Mouse (Mus musculus) liver, embryonic 13.5 days (tissue): Measurements from ENCODE around the gene Cldn11. TPM values are rescaled to one million over a fixed set of nuclear protein-coding genes. Genes with fewer than 3 reads are reported as not detected.
"Not testable (repeated sequence)": the region's sequence is repeated elsewhere in the genome, so short reads cannot be mapped to it uniquely, and the experiment has no call there.

Source experiments
- ATAC-seq: fragments of 200-750 bp; cut with Nextera tagmentation; 2 replicates; pipeline ENCODE4 v1.8.0; 2017; ENCODE audit warnings: low read depth, mild to moderate bottlenecking, moderate number of reproducible peaks, moderate library complexity
- DNase-seq: peaks from one replicate; pipeline ENCODE4 v3.0.0; 2022
- H3K27ac ChIP-seq: fragments of 300-500 bp; sonication (generic); 2 replicates; pipeline ENCODE4 v1.5.1; 2015; ENCODE audit warnings: moderate library complexity, mild to moderate bottlenecking, inconsistent platforms
- H3K27me3 ChIP-seq: fragments of 300-500 bp; sonication (generic); 2 replicates; pipeline ENCODE4 v1.6.1; 2015; ENCODE audit warnings: mild to moderate bottlenecking, inconsistent platforms
- H3K36me3 ChIP-seq: fragments of 300-500 bp; sonication (generic); 2 replicates; pipeline ENCODE4 v1.6.1; 2015; ENCODE audit warnings: mild to moderate bottlenecking, inconsistent platforms
- H3K4me1 ChIP-seq: fragments of 300-500 bp; sonication (generic); replicated peaks from 2 replicates; pipeline ENCODE4 v1.6.1; 2015; ENCODE audit warnings: inconsistent platforms
- H3K4me2 ChIP-seq: fragments of 300-500 bp; sonication (generic); 2 replicates; pipeline ENCODE4 v1.6.1; 2015; ENCODE audit warnings: inconsistent platforms, mild to moderate bottlenecking, moderate library complexity
- H3K4me3 ChIP-seq: fragments of 300-500 bp; sonication (generic); replicated peaks from 2 replicates; pipeline ENCODE4 v1.5.1; 2015; ENCODE audit warnings: mild to moderate bottlenecking, inconsistent platforms
- H3K9ac ChIP-seq: fragments of 300-500 bp; sonication (generic); 2 replicates; pipeline ENCODE4 v1.6.1; 2015; ENCODE audit warnings: mild to moderate bottlenecking, inconsistent platforms
- H3K9me3 ChIP-seq: fragments of 300-500 bp; sonication (generic); replicated peaks from 2 replicates; pipeline ENCODE4 v1.6.1; 2016; ENCODE audit warnings: inconsistent platforms
- WGBS: fragments of 180-500 bp; shearing (Covaris S2); methylation state at CpG from one replicate; pipeline ENCODE4 v1.1.7; 2015; ENCODE audit not compliant: insufficient replicate concordance; 5-methylcytosine and 5-hydroxymethylcytosine counted together
- polyA plus RNA-seq: library from polyadenylated mRNA; unstranded; fragments of >200 nt; fragmentation: Nextera tagmentation; extraction: Ambion mirVana; gene quantifications from 2 replicates; pipeline ENCODE4 v1.2.1, GENCODE M21; 2015

The Cldn11 gene
- polyA plus RNA-seq, 1 experiment from 2014 or later, result 0.12 TPM

GRCm38 (mm10) chr3:31134246-31134645 lies 15.5 kb upstream of the Cldn11 start:
- H3K36me3 ChIP-seq, result no peaks in the 10 kb centered on the region
- no peaks in the 10 kb centered on the region for H3K27me3 ChIP-seq
- WGBS, result 34% methylated on average over 8 of the region's 8 CpGs
- H3K9ac ChIP-seq, result 0 out of 2 replicates have a peak overlapping the region, but pooled peaks have one; percentile 4
- H3K27ac ChIP-seq, result peak overlapping the region; percentile 57
- peaks cover 31% of the 10 kb centered on the region for H3K4me1 ChIP-seq
- no peak overlapping the region for H3K4me3 ChIP-seq
- peak; percentile 97 for ATAC-seq
- peak; percentile 69 for DNase-seq
- peak overlapping the region; percentile 50 for H3K4me2 ChIP-seq
- H3K9me3 ChIP-seq, result no peaks in the 10 kb centered on the region

GRCm38 (mm10) chr3:31134696-31135095 lies 15.0 kb upstream of the Cldn11 start:
- 46% methylated on average over 7 of the region's 7 CpGs for WGBS
- H3K27ac ChIP-seq, result peak overlapping the region; percentile 57
- H3K9me3 ChIP-seq, result no peaks in the 10 kb centered on the region
- 0 out of 2 replicates have a peak overlapping the region, but pooled peaks have one; percentile 4 for H3K9ac ChIP-seq
- DNase-seq (no peak), ATAC-seq (0 out of 2 replicates have a peak, but pooled peaks have one; percentile 9)
- peaks cover 31% of the 10 kb centered on the region for H3K4me1 ChIP-seq
- no peak overlapping the region for H3K4me3 ChIP-seq
- peak overlapping the region; percentile 50 for H3K4me2 ChIP-seq
- H3K36me3 ChIP-seq, result no peaks in the 10 kb centered on the region
- H3K27me3 ChIP-seq, result no peaks in the 10 kb centered on the region

- ATAC-seq, H3K36me3 ChIP-seq, DNase-seq, H3K4me2 ChIP-seq, H3K9me3 ChIP-seq, H3K27me3 ChIP-seq, H3K9ac ChIP-seq, H3K4me3 ChIP-seq, H3K27ac ChIP-seq: not testable (repeated sequence)
- H3K4me1 ChIP-seq, result peaks cover 31% of the 10 kb centered on the region
- WGBS, result 54% methylated on average over 4 of the region's 4 CpGs
These were observed 13.1 kb upstream of the Cldn11 start for GRCm38 (mm10) chr3:31136591-31136990.

GRCm38 (mm10) chr3:31138454-31139424 lies 11.0 kb upstream of the Cldn11 start:
- Histone ChIP-seq H3K27me3 (no peaks in the 10 kb centered on the region), H3K9me3 (no peaks in the 10 kb centered on the region), H3K4me3 (no peak overlapping the region), H3K4me2 (no peak overlapping the region), H3K27ac (no peak overlapping the region), H3K36me3 (no peaks in the 10 kb centered on the region), H3K9ac (no peak overlapping the region), H3K4me1 (peaks cover 25% of the 10 kb centered on the region)
- 49% methylated on average over 13 of the region's 13 CpGs for WGBS
- no peak for ATAC-seq
- DNase-seq, result peak; percentile 48

GRCm38 (mm10) chr3:31141621-31142020 lies 8.1 kb upstream of the Cldn11 start:
- Histone ChIP-seq H3K36me3 (no peaks in the 10 kb centered on the region), H3K9ac (no peak overlapping the region), H3K27ac (no peak overlapping the region), H3K4me3 (no peak overlapping the region), H3K4me2 (no peak overlapping the region), H3K9me3 (no peaks in the 10 kb centered on the region), H3K4me1 (peaks cover 3% of the 10 kb centered on the region; the same call in 1 of the 2 replicates), H3K27me3 (no peaks in the 10 kb centered on the region; the same call in 1 of the 2 replicates)
- WGBS, result 69% methylated on average over 4 of the region's 4 CpGs
- ATAC-seq (no peak), DNase-seq (no peak)

GRCm38 (mm10) chr3:31145222-31145621 lies 4.5 kb upstream of the Cldn11 start:
- DNase-seq, H3K9ac ChIP-seq, H3K9me3 ChIP-seq, H3K4me3 ChIP-seq, H3K36me3 ChIP-seq, H3K4me1 ChIP-seq, H3K27ac ChIP-seq, ATAC-seq: not testable (repeated sequence)
- H3K4me2 ChIP-seq, result peak overlapping the region; percentile 31; the same call in 1 of the 2 replicates
- 69% methylated on average over 11 of the region's 11 CpGs for WGBS
- H3K27me3 ChIP-seq, result peaks cover 26% of the 10 kb centered on the region

GRCm38 (mm10) chr3:31145641-31146290 lies 4.0 kb upstream of the Cldn11 start:
- peak; percentile 82 for ATAC-seq
- H3K27me3 ChIP-seq, result peaks cover 32% of the 10 kb centered on the region
- no peak overlapping the region for H3K27ac ChIP-seq
- DNase-seq, result peak; percentile 25
- 11% methylated on average over 14 of the region's 14 CpGs for WGBS
- no peak overlapping the region for H3K4me3 ChIP-seq
- no peak overlapping the region for H3K9ac ChIP-seq
- H3K4me2 ChIP-seq, result peak overlapping the region; percentile 31
- peaks cover 9% of the 10 kb centered on the region for H3K4me1 ChIP-seq
- no peaks in the 10 kb centered on the region for H3K9me3 ChIP-seq
- H3K36me3 ChIP-seq, result no peaks in the 10 kb centered on the region

GRCm38 (mm10) chr3:31148595-31148994 lies 1.1 kb upstream of the Cldn11 start:
- DNase-seq, result no peak
- Histone ChIP-seq H3K4me2 (no peak overlapping the region), H3K36me3 (no peaks in the 10 kb centered on the region), H3K4me1 (peaks cover 9% of the 10 kb centered on the region), H3K9ac (no peak overlapping the region), H3K27me3 (peaks cover 39% of the 10 kb centered on the region), H3K4me3 (no peak overlapping the region), H3K9me3 (no peaks in the 10 kb centered on the region), H3K27ac (no peak overlapping the region)
- WGBS, result 53% methylated on average over 7 of the region's 7 CpGs
- ATAC-seq, result no peak

GRCm38 (mm10) chr3:31152108-31152507 lies 2.4 kb downstream of the Cldn11 start:
- H3K4me1 ChIP-seq, result peaks cover 6% of the 10 kb centered on the region
- 49% methylated on average over 6 of the region's 6 CpGs for WGBS
- H3K4me2 ChIP-seq, result no peak overlapping the region
- H3K9me3 ChIP-seq, result no peaks in the 10 kb centered on the region
- H3K27ac ChIP-seq, result no peak overlapping the region
- H3K9ac ChIP-seq, result no peak overlapping the region
- ATAC-seq (no peak), DNase-seq (no peak)
- H3K27me3 ChIP-seq, result peaks cover 39% of the 10 kb centered on the region
- no peak overlapping the region for H3K4me3 ChIP-seq
- no peaks in the 10 kb centered on the region for H3K36me3 ChIP-seq

- WGBS, result 69% methylated on average over 3 of the region's 3 CpGs
- H3K4me2 ChIP-seq, result no peak overlapping the region
- no peak overlapping the region for H3K9ac ChIP-seq
- H3K27me3 ChIP-seq, result peaks cover 4% of the 10 kb centered on the region; the same call in 1 of the 2 replicates
- H3K27ac ChIP-seq, result no peak overlapping the region
- no peak overlapping the region for H3K4me3 ChIP-seq
- no peaks in the 10 kb centered on the region for H3K4me1 ChIP-seq
- H3K9me3 ChIP-seq, result no peaks in the 10 kb centered on the region
- no peaks in the 10 kb centered on the region for H3K36me3 ChIP-seq
- ATAC-seq, result no peak
- no peak for DNase-seq
These were observed 6.4 kb downstream of the Cldn11 start for GRCm38 (mm10) chr3:31156126-31156525.

GRCm38 (mm10) chr3:31157776-31158175 lies 8.1 kb downstream of the Cldn11 start:
- DNase-seq (no peak), ATAC-seq (no peak)
- Histone ChIP-seq H3K4me3 (no peak overlapping the region), H3K27ac (no peak overlapping the region), H3K36me3 (no peaks in the 10 kb centered on the region), H3K27me3 (no peaks in the 10 kb centered on the region), H3K9me3 (no peaks in the 10 kb centered on the region), H3K9ac (no peak overlapping the region), H3K4me1 (no peaks in the 10 kb centered on the region), H3K4me2 (no peak overlapping the region)
- 67% methylated on average over 15 of the region's 15 CpGs for WGBS
